Mouse (Mus musculus) ES-Bruce4 (cell line): ENCODE results near the gene Gipc3. TPM values are rescaled to one million over a fixed set of nuclear protein-coding genes. Genes with fewer than 3 reads are reported as not detected.

Source experiments
- H3K27ac ChIP-seq: 2 replicates; pipeline ENCODE4 v1.5.1; 2012; ENCODE audit warnings: low read length, inconsistent platforms; ENCODE audit not compliant: insufficient read depth
- H3K27me3 ChIP-seq: 2 replicates; pipeline ENCODE4 v1.6.1; 2012; ENCODE audit warnings: mild to moderate bottlenecking, low read length, inconsistent platforms; ENCODE audit not compliant: control insufficient read depth, poor library complexity, insufficient read depth, severe bottlenecking
- H3K36me3 ChIP-seq: 2 replicates; pipeline ENCODE4 v1.6.1; 2012; ENCODE audit warnings: inconsistent platforms, mild to moderate bottlenecking, low read length, moderate library complexity; ENCODE audit not compliant: control insufficient read depth, poor library complexity, insufficient read depth, severe bottlenecking
- H3K4me1 ChIP-seq: one replicate; pipeline ENCODE4 v1.8.1; 2011; ENCODE audit warnings: low read length; ENCODE audit not compliant: control insufficient read depth, insufficient read depth
- H3K4me3 ChIP-seq: 2 replicates; pipeline ENCODE4 v1.5.1; 2011; ENCODE audit warnings: low read depth, mild to moderate bottlenecking, low read length
- H3K9ac ChIP-seq: 2 replicates; pipeline ENCODE4 v1.6.1; 2012; ENCODE audit warnings: low read depth, mild to moderate bottlenecking, inconsistent platforms; ENCODE audit not compliant: poor library complexity, severe bottlenecking
- H3K9me3 ChIP-seq: replicated peaks from 2 replicates; pipeline ENCODE4 v1.6.1; 2012; ENCODE audit warnings: mild to moderate bottlenecking, low read length, inconsistent platforms; ENCODE audit not compliant: control insufficient read depth, poor library complexity, insufficient read depth, severe bottlenecking
- CTCF ChIP-seq: IDR thresholded peaks from one replicate; pipeline ENCODE4 v1.8.1; 2011; ENCODE audit warnings: low read depth, low read length
- EP300 ChIP-seq: IDR thresholded peaks from 2 replicates; pipeline ENCODE4 v1.6.1; 2011; ENCODE audit warnings: low read depth, low read length; ENCODE audit not compliant: insufficient read depth
- POLR2A ChIP-seq: IDR thresholded peaks from one replicate; pipeline ENCODE4 v1.8.1; 2011; ENCODE audit warnings: low read length; ENCODE audit not compliant: insufficient read depth
- polyA plus RNA-seq: library from polyadenylated mRNA; stranded (reverse); fragments of >200 nt; gene quantifications from 2 replicates; pipeline ENCODE4 v1.2.4, GENCODE M21; 2011; ENCODE audit warnings: low read depth; ENCODE audit not compliant: missing spikeins, insufficient read depth, insufficient read length

The Gipc3 gene
- polyA plus RNA-seq, 1 experiment = 1.2 TPM

DNA sequence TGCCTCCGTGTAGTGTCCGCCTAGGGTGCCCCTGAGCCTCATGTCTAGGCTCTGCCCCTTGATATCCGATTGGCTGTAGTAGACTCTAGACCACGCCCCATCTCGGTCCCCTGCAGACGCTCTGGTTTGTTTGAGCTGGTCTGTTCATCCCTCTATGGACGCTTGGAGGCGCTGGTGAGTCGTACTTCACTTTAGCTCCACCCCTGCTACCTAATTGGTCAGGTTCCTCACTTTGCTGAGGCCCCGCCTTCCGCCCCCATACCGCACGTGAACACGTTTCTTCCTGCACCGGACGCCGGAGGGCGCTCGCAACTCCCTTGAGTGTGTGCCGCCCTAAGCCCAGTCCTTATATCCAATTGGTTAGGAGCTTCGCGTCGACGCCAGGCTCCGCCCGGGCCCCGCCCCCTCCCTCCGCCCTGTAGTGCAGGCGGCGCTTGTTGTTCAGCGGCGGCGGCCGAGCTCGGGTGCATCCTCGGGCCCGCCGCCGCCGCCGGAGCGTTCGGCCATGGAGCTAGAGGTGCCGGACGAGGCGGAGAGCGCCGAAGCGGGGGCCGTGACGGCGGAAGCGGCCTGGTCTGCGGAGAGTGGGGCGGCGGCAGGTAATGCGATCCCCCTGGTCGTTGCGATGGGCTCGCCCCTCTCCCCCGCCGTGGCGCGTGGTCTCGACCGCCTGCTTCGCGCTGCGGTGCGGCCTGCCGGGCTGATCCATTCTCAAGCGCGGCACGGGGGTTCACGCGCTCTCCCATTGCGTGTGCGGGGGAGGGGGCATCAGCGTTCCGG, 50.3 kb downstream of the Gipc3 start, which contains the start of gene Pip5k1c:
Gene Pip5k1c (plus strand): TSS at position 410 of the 780 bp plus-strand sequence.
- Histone ChIP-seq H3K27ac (peak within 1 kb of the TSS; percentile 23; the same call in 1 of the 2 replicates), H3K9me3 (no peaks in the 10 kb centered on the region), H3K4me3 (peak within 1 kb of the TSS; percentile 84), H3K4me1 (peaks cover 2% of the 10 kb centered on the region), H3K27me3 (no peaks in the 10 kb centered on the region), H3K36me3 (no peaks in the 10 kb centered on the region), H3K9ac (peak within 1 kb of the TSS; percentile 81)
- TF ChIP-seq CTCF = no peak
- no peak for TF ChIP-seq EP300
- TF ChIP-seq POLR2A = no peak

- no peaks in the 10 kb centered on the region for H3K9me3 ChIP-seq
- H3K9ac ChIP-seq = peak within 1 kb of the TSS; percentile 13; the same call in 1 of the 2 replicates
- H3K36me3 ChIP-seq = no peaks in the 10 kb centered on the region
- H3K27me3 ChIP-seq = no peaks in the 10 kb centered on the region
- H3K4me1 ChIP-seq = peaks cover 5% of the 10 kb centered on the region
- TF ChIP-seq POLR2A = no peak
- TF ChIP-seq CTCF = no peak
- no peak for TF ChIP-seq EP300
- H3K27ac ChIP-seq = peak within 1 kb of the TSS; percentile 23; the same call in 1 of the 2 replicates
- peak within 1 kb of the TSS; percentile 51 for H3K4me3 ChIP-seq
Measured at GRCm38 (mm10) chr10:81291511-81292104, 51.5 kb downstream of the Gipc3 start, which contains the start of gene Tjp3. Tjp3 (minus strand) TSS chr10:81291581.

- Histone ChIP-seq H3K36me3 (no peaks in the 10 kb centered on the region), H3K9me3 (no peaks in the 10 kb centered on the region), H3K4me1 (peaks cover 5% of the 10 kb centered on the region), H3K27ac (no peak overlapping the region), H3K4me3 (peak overlapping the region; percentile 51), H3K27me3 (no peaks in the 10 kb centered on the region), H3K9ac (peak overlapping the region; percentile 13; the same call in 1 of the 2 replicates)
- no peak for TF ChIP-seq POLR2A
- no peak for TF ChIP-seq CTCF
- TF ChIP-seq EP300 = no peak
Measured at GRCm38 (mm10) chr10:81290698-81291460, 52.2 kb downstream of the Gipc3 start.

DNA sequence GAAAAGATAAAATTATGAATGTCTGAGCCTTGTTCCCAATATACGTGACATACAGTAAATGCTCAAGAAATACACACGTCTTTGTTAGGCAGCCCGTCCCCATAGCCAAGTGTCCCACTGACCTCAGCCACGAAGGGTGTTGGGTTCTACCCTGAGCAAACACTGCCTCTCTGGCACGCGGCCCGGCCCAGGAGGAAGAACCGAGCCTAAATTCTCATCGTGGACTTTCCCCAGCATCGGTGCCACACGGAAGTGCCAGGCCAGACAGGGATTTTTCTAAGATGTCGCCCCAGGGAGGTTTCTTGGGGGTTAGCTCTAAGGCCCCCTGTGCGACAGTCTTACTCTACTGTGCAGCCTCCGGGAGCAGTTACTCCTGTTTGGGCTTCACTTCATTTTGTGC, 53.3 kb downstream of the Gipc3 start:
- H3K4me3 ChIP-seq = no peak overlapping the region
- H3K27ac ChIP-seq = no peak overlapping the region
- no peaks in the 10 kb centered on the region for H3K9me3 ChIP-seq
- TF ChIP-seq CTCF = no peak
- TF ChIP-seq EP300 = no peak
- TF ChIP-seq POLR2A = no peak
- H3K4me1 ChIP-seq = peaks cover 5% of the 10 kb centered on the region
- no peaks in the 10 kb centered on the region for H3K27me3 ChIP-seq
- H3K9ac ChIP-seq = no peak overlapping the region
- no peaks in the 10 kb centered on the region for H3K36me3 ChIP-seq

GRCm38 (mm10) chr10:81289278-81289677, 53.8 kb downstream of the Gipc3 start:
- Histone ChIP-seq H3K27ac (no peak overlapping the region), H3K9me3 (no peaks in the 10 kb centered on the region), H3K9ac (no peak overlapping the region), H3K27me3 (no peaks in the 10 kb centered on the region), H3K36me3 (no peaks in the 10 kb centered on the region), H3K4me1 (peaks cover 2% of the 10 kb centered on the region), H3K4me3 (no peak overlapping the region)
- no peak for TF ChIP-seq EP300
- TF ChIP-seq POLR2A = no peak
- no peak for TF ChIP-seq CTCF
